ENCODE assay signal across 11 mouse cellular contexts in the genomic region with DNA sequence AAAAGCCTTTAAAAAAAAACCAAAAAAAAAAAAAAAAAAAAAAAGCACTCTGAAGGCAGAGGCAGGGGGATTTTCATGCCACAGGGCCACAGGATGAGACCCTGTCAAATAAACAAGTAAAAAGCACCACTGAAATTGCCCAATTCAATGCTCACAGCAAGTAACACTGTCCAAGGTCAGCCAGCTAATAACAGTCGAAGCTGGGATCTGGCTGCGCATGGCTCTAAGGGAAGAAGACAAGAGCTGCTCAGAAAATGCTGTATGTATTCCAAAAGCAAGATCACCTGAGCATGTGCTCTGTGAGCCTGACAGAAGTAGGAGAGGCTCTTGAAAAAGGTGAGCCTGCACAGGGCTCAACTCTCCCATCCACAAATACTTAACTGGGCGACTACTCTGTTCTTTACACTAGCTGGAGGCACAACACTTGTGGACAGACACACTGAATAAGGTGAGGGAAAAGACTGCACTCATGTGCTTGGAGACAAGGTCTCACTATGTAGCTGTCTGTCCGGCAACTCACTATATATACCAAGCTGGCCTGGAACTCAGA. TPM values are rescaled to one million over a fixed set of nuclear protein-coding genes. Genes with fewer than 3 reads are reported as not detected.
DNase-seq lines count a peak whose midpoint lies in the region; ATAC-seq and TF ChIP-seq lines count a peak whose summit lies in the region.
"Had no signal": no experiment of that assay in that cellular context is flagged by ENCODE, and none has a peak within 500 bp of the region (broad histone marks: within the 10 kb centered on the region; RNA-seq: fewer than 3 reads in every experiment).

No protein-coding gene starts in this region.

- TF ChIP-seq POLR2A in thymus, adult 2 months (IDR thresholded peaks at IDR 0.05; ENCODE audit: control insufficient read depth, extremely low read depth, insufficient read depth, low read length, poor library complexity), result no peak

- no peak for TF ChIP-seq CTCF in thymus, adult 2 months (IDR thresholded peaks at IDR 0.05; ENCODE audit: borderline replicate concordance, control insufficient read depth, extremely low read depth, insufficient read depth, low read length, poor library complexity)
- no peak for TF ChIP-seq CTCF in stomach, postnatal 0 days (IDR thresholded peaks at IDR 0.05; ENCODE audit: low read depth)

- H3K27me3 ChIP-seq in heart, embryonic 13.5 days (replicated peaks), result no peaks in the 10 kb centered on the region
- H3K27me3 ChIP-seq in thymus, adult 2 months (ENCODE audit: control insufficient read depth, insufficient read depth, low read length), result no peaks in the 10 kb centered on the region
- no peaks in the 10 kb centered on the region for H3K27me3 ChIP-seq in intestine, embryonic 16.5 days (replicated peaks; ENCODE audit: control insufficient read depth, insufficient read depth, low read length)
- no peaks in the 10 kb centered on the region for H3K27me3 ChIP-seq in stomach, postnatal 0 days (ENCODE audit: control insufficient read depth, insufficient read depth, low read length)
- H3K27me3 ChIP-seq: stomach, embryonic 15.5 days had no signal

- no peaks in the 10 kb centered on the region for H3K9me3 ChIP-seq in heart, embryonic 13.5 days
- no peaks in the 10 kb centered on the region for H3K9me3 ChIP-seq in intestine, embryonic 16.5 days (ENCODE audit: control insufficient read depth, low read length)
- H3K9me3 ChIP-seq in stomach, postnatal 0 days (ENCODE audit: control insufficient read depth, low read length), result no peaks in the 10 kb centered on the region
- H3K9me3 ChIP-seq: stomach, embryonic 15.5 days had no signal

- no peaks in the 10 kb centered on the region for H3K36me3 ChIP-seq in heart, embryonic 13.5 days
- H3K36me3 ChIP-seq in thymus, adult 2 months (ENCODE audit: control insufficient read depth, insufficient read depth, low read length), result no peaks in the 10 kb centered on the region
- no peaks in the 10 kb centered on the region for H3K36me3 ChIP-seq in intestine, embryonic 16.5 days (ENCODE audit: control insufficient read depth, insufficient read depth, low read length)
- no peaks in the 10 kb centered on the region for H3K36me3 ChIP-seq in stomach, postnatal 0 days (ENCODE audit: control insufficient read depth, insufficient read depth, low read length)
- H3K36me3 ChIP-seq: stomach, embryonic 15.5 days had no signal

- peak overlapping the region; percentile 96 for H3K4me3 ChIP-seq in heart, embryonic 13.5 days
- no peak overlapping the region; the same call in 1 of the 2 replicates for H3K4me3 ChIP-seq in thymus, adult 2 months (ENCODE audit: control insufficient read depth, insufficient read depth, low read length)
- H3K4me3 ChIP-seq in intestine, embryonic 16.5 days (ENCODE audit: low read length), result no peak overlapping the region
- no peak overlapping the region for H3K4me3 ChIP-seq in stomach, postnatal 0 days (ENCODE audit: low read depth, low read length)
- H3K4me3 ChIP-seq: erythroblast, embryonic 14.5 days had no signal

- ATAC-seq in heart, embryonic 13.5 days (ENCODE audit: extremely low read depth, insufficient number of reproducible peaks, low FRiP score, low TSS enrichment), result no peak
- no peak for ATAC-seq in intestine, embryonic 16.5 days
- no peak for ATAC-seq in stomach, postnatal 0 days (ENCODE audit: low FRiP score, low TSS enrichment)

- peak overlapping the region; percentile 100 for H3K27ac ChIP-seq in heart, embryonic 13.5 days (replicated peaks)
- H3K27ac ChIP-seq in thymus, adult 2 months (ENCODE audit: control insufficient read depth, insufficient read depth, low read length), result peak overlapping the region; percentile 93
- H3K27ac ChIP-seq in intestine, embryonic 16.5 days (ENCODE audit: low read length), result peak overlapping the region; percentile 47; the same call in 1 of the 2 replicates
- peak overlapping the region; percentile 45; the same call in 1 of the 2 replicates for H3K27ac ChIP-seq in stomach, postnatal 0 days (replicated peaks)

- TF ChIP-seq EP300 in stomach, postnatal 0 days (optimal IDR thresholded peaks at IDR 0.05), result no peak

- H3K4me1 ChIP-seq in heart, embryonic 13.5 days, result peaks cover 74% of the 10 kb centered on the region
- H3K4me1 ChIP-seq in thymus, adult 2 months (replicated peaks; ENCODE audit: control insufficient read depth, insufficient read depth, low read length), result peaks cover 53% of the 10 kb centered on the region
- H3K4me1 ChIP-seq in intestine, embryonic 16.5 days (ENCODE audit: control insufficient read depth, insufficient read depth, low read length), result peaks cover 47% of the 10 kb centered on the region
- peaks cover 20% of the 10 kb centered on the region for H3K4me1 ChIP-seq in stomach, postnatal 0 days (replicated peaks; ENCODE audit: control insufficient read depth, insufficient read depth)

- DNase-seq in heart, adult 18-20 months, result no peak
- DNase-seq in thymus, adult 2 months, result no peak
- DNase-seq in thymus, postnatal 14 days, result no peak
- no peak for DNase-seq in stomach, postnatal 0 days (ENCODE audit: low spot score)
- no peak for DNase-seq in kidney, postnatal 14 days
- DNase-seq in ovary, adult 18-20 months (ENCODE audit: low spot score), result no peak
- DNase-seq: lung, adult 2 months had no signal

- H3K9ac ChIP-seq in heart, embryonic 13.5 days, result peak overlapping the region; percentile 77
- H3K9ac ChIP-seq in intestine, embryonic 16.5 days (ENCODE audit: low read depth, low read length), result 0 out of 2 replicates have a peak overlapping the region, but pooled peaks have one; percentile 43
- H3K9ac ChIP-seq in stomach, postnatal 0 days (ENCODE audit: low read length), result no peak overlapping the region
- H3K9ac ChIP-seq: stomach, embryonic 15.5 days had no signal

- H3K4me2 ChIP-seq in heart, embryonic 13.5 days, result peak overlapping the region; percentile 95
- H3K4me2 ChIP-seq in intestine, embryonic 16.5 days (ENCODE audit: low read depth, low read length), result no peak overlapping the region
- no peak overlapping the region for H3K4me2 ChIP-seq in stomach, postnatal 0 days (replicated peaks; ENCODE audit: low read depth)

- 72% methylated on average over 4 of the region's 4 CpGs for WGBS in heart, embryonic 13.5 days
- 90% methylated on average over 4 of the region's 4 CpGs for WGBS in thymus, adult 2 months
- 74% methylated on average over 4 of the region's 4 CpGs for WGBS in intestine, embryonic 16.5 days
- WGBS in stomach, postnatal 0 days, result 79% methylated on average over 4 of the region's 4 CpGs

RNA-seq across cellular contexts. Expression of a gene that starts 5.2 kb away (rescaled TPM):
- 35.5 and 37.1 TPM in 2 replicates for polyA plus RNA-seq in heart, embryonic 13.5 days (2015; fragmentation: Nextera tagmentation; extraction: Ambion mirVana)
- 100 to 1,000 TPM; 120 TPM for total RNA-seq in heart, adult 18-20 months (2021)
- 343 and 377 TPM in 2 replicates for polyA plus RNA-seq in thymus, adult 2 months (2012; rRNA removed)
- polyA plus RNA-seq in intestine, embryonic 16.5 days (2015; fragmentation: Nextera tagmentation; extraction: Ambion mirVana), result 13.7 and 23.2 TPM in 2 replicates
- 10.6 and 13.0 TPM in 2 replicates for polyA plus RNA-seq in stomach, postnatal 0 days (2015; fragmentation: Nextera tagmentation; extraction: Ambion mirVana)

RNA-seq across cellular contexts. Expression of a gene that starts 55.2 kb away (rescaled TPM):
- polyA plus RNA-seq in heart, embryonic 13.5 days (2015; fragmentation: Nextera tagmentation; extraction: Ambion mirVana), result 22.7 and 24.2 TPM in 2 replicates
- total RNA-seq in heart, adult 18-20 months (2021), result under 1 TPM; 0.39 to 0.69 TPM
- polyA plus RNA-seq in thymus, adult 2 months (2012; rRNA removed), result 19.7 and 24.6 TPM in 2 replicates
- polyA plus RNA-seq in intestine, embryonic 16.5 days (2015; fragmentation: Nextera tagmentation; extraction: Ambion mirVana), result 14.3 and 14.5 TPM in 2 replicates
- 3.8 and 4.5 TPM in 2 replicates for polyA plus RNA-seq in stomach, postnatal 0 days (2015; fragmentation: Nextera tagmentation; extraction: Ambion mirVana)

RNA-seq across cellular contexts. Expression of a gene that starts 58.9 kb away (rescaled TPM):
- not detected in 2 replicates for polyA plus RNA-seq in heart, embryonic 13.5 days (2015; fragmentation: Nextera tagmentation; extraction: Ambion mirVana)
- total RNA-seq in heart, adult 18-20 months (2021), result not detected
- 0.47 and 0.55 TPM in 2 replicates for polyA plus RNA-seq in thymus, adult 2 months (2012; rRNA removed)
- not detected in 2 replicates for polyA plus RNA-seq in intestine, embryonic 16.5 days (2015; fragmentation: Nextera tagmentation; extraction: Ambion mirVana)
- not detected in 2 replicates for polyA plus RNA-seq in stomach, postnatal 0 days (2015; fragmentation: Nextera tagmentation; extraction: Ambion mirVana)
- polyA plus RNA-seq: erythroblast, embryonic 14.5 days; lung, adult 2 months; stomach, embryonic 15.5 days had no signal

Comparison
In these comparisons a context has a peak if more than half of its experiments do, and no peak if none do; other contexts are left out.
1. H3K27ac ChIP-seq: peak in every context shown above with its lines; median percentile 100 in heart, embryonic 13.5 days; 93 in thymus, adult 2 months; 47 in intestine, embryonic 16.5 days; 45 in stomach, postnatal 0 days.